Mouse (Mus musculus) forebrain, embryonic 12.5 days (tissue): ENCODE data around the gene Slc10a1. TPM values are rescaled to one million over a fixed set of nuclear protein-coding genes. Genes with fewer than 3 reads are reported as not detected.

Source experiments
- ATAC-seq: fragments of 200-750 bp; cut with Nextera tagmentation; 2 replicates; pipeline ENCODE4 v1.8.0; 2017; ENCODE audit warnings: moderate TSS enrichment; ENCODE audit not compliant: low FRiP score
- H3K27ac ChIP-seq: fragments of 300-500 bp; sonication (generic); 2 replicates; pipeline ENCODE4 v1.5.1; 2016; ENCODE audit warnings: mild to moderate bottlenecking
- H3K27me3 ChIP-seq: fragments of 300-500 bp; sonication (generic); 2 replicates; pipeline ENCODE4 v1.6.1; 2016; ENCODE audit warnings: mild to moderate bottlenecking
- H3K36me3 ChIP-seq: fragments of 300-500 bp; sonication (generic); replicated peaks from 2 replicates; pipeline ENCODE4 v1.6.1; 2016; ENCODE audit warnings: mild to moderate bottlenecking
- H3K4me1 ChIP-seq: fragments of 300-500 bp; sonication (generic); 2 replicates; pipeline ENCODE4 v1.6.1; 2016
- H3K4me2 ChIP-seq: fragments of 300-500 bp; sonication (generic); 2 replicates; pipeline ENCODE4 v1.6.1; 2016; ENCODE audit warnings: mild to moderate bottlenecking, moderate library complexity
- H3K4me3 ChIP-seq: fragments of 300-500 bp; sonication (generic); replicated peaks from 2 replicates; pipeline ENCODE4 v1.5.1; 2016; ENCODE audit warnings: mild to moderate bottlenecking
- H3K9ac ChIP-seq: fragments of 300-500 bp; sonication (generic); 2 replicates; pipeline ENCODE4 v1.6.1; 2016; ENCODE audit warnings: mild to moderate bottlenecking
- H3K9me3 ChIP-seq: fragments of 300-500 bp; sonication (generic); 2 replicates; pipeline ENCODE4 v1.6.1; 2016
- WGBS: fragments of 180-500 bp; shearing (Covaris S2); methylation state at CpG from one replicate; pipeline ENCODE4 v1.1.7; 2016; 5-methylcytosine and 5-hydroxymethylcytosine counted together
- polyA plus RNA-seq: library from polyadenylated mRNA; unstranded; fragments of >200 nt; fragmentation: Nextera tagmentation; extraction: Ambion mirVana; gene quantifications from 2 replicates; pipeline ENCODE4 v1.2.1, GENCODE M21; 2016

Gene Slc10a1
- polyA plus RNA-seq, 1 experiment from 2014 or later, result 1.4 TPM

DNA sequence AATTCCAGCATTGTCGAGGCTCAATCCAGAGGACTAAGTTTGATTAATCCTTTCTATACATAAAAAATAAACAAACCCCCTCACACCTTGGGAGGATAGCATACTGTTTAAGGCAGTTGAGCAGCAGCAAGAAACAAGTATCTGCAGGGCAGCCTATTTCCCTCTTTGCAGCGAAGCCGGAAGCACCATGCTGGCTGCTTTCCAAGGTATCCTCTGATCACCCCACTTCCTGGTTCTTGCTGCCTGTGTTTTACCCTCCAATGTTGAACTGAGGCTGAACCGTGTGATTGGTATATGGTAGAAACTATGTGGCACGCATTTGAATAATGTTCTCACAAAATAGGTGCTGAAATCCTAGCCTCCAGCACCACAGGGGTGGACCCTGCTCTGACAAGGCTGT lies 29.9 kb downstream of the Slc10a1 start:
- Histone ChIP-seq H3K4me3 (no peak overlapping the region), H3K27me3 (no peaks in the 10 kb centered on the region), H3K27ac (no peak overlapping the region), H3K4me2 (no peak overlapping the region), H3K36me3 (no peaks in the 10 kb centered on the region), H3K9ac (no peak overlapping the region), H3K4me1 (no peaks in the 10 kb centered on the region), H3K9me3 (no peaks in the 10 kb centered on the region)
- no peak for ATAC-seq
- 73% methylated on average over 5 of the region's 5 CpGs for WGBS

GRCm38 (mm10) chr12:80937331-80938029 lies 31.0 kb downstream of the Slc10a1 start:
- no peak for ATAC-seq
- no peaks in the 10 kb centered on the region for H3K9me3 ChIP-seq
- no peaks in the 10 kb centered on the region for H3K4me1 ChIP-seq
- no peak overlapping the region for H3K9ac ChIP-seq
- H3K27ac ChIP-seq, result no peak overlapping the region
- no peak overlapping the region for H3K4me3 ChIP-seq
- H3K4me2 ChIP-seq, result no peak overlapping the region
- 72% methylated on average over 9 of the region's 9 CpGs for WGBS
- no peaks in the 10 kb centered on the region for H3K27me3 ChIP-seq
- no peaks in the 10 kb centered on the region for H3K36me3 ChIP-seq

DNA sequence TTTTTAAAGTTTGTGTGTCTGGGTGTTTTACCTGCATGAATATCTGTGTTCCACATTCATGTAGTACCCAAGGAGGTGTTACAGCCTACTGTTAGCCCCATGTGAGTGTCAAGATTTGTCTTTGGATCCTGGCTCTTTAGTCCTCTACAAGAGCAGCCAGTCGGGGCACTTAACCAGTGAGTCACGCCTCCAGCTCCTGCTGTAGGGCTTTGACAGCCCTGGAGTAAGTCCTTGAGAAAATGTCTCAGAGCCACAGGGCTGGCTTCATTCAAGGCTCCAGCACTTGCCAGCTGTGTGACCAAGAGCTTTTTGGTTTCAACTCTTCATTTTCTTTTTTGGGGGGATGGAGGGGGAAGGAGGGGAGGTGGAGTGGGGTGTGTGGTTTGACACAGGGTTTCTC lies 31.8 kb downstream of the Slc10a1 start:
- Histone ChIP-seq H3K27ac (no peak overlapping the region), H3K4me1 (no peaks in the 10 kb centered on the region), H3K9ac (no peak overlapping the region), H3K36me3 (no peaks in the 10 kb centered on the region), H3K9me3 (no peaks in the 10 kb centered on the region), H3K4me3 (no peak overlapping the region), H3K4me2 (no peak overlapping the region), H3K27me3 (no peaks in the 10 kb centered on the region)
- WGBS, result 76% methylated on average over 2 of the region's 2 CpGs
- ATAC-seq, result no peak

DNA sequence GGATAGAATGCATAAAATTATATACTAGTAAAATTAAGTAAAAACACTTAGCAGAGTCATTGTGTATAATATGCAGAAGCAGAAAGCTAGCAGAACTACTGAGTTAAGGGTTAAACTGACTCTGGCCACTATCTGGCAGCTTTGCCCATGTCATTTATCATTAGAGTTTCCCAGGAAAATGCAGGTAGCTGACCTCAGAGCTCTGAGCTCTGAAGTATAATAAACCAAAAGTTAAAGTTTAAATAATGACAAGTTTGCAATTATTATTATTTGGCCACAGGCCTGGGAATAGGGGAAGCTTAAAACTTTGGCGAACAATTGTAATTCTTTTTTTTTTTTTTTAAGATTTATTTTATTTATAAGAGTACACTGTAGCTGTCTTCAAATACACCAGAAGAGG lies 35.6 kb downstream of the Slc10a1 start:
- 100% methylated on average over 1 of the region's 1 CpGs for WGBS
- no peak overlapping the region for H3K4me3 ChIP-seq

GRCm38 (mm10) chr12:80931402-80932140 lies 36.9 kb downstream of the Slc10a1 start:
- Histone ChIP-seq H3K36me3 (no peaks in the 10 kb centered on the region), H3K4me3 (no peak overlapping the region), H3K4me2 (no peak overlapping the region), H3K27me3 (no peaks in the 10 kb centered on the region), H3K4me1 (no peaks in the 10 kb centered on the region), H3K9ac (no peak overlapping the region), H3K27ac (no peak overlapping the region), H3K9me3 (no peaks in the 10 kb centered on the region)
- no peak for ATAC-seq
- WGBS, result 90% methylated on average over 3 of the region's 3 CpGs

More for the DNA sequence above, 35.6 kb downstream of the Slc10a1 start:
- Histone ChIP-seq H3K27ac (no peak overlapping the region), H3K9me3 (no peaks in the 10 kb centered on the region), H3K9ac (no peak overlapping the region), H3K36me3 (no peaks in the 10 kb centered on the region), H3K4me1 (no peaks in the 10 kb centered on the region), H3K4me2 (no peak overlapping the region), H3K27me3 (no peaks in the 10 kb centered on the region)
- no peak for ATAC-seq

DNA sequence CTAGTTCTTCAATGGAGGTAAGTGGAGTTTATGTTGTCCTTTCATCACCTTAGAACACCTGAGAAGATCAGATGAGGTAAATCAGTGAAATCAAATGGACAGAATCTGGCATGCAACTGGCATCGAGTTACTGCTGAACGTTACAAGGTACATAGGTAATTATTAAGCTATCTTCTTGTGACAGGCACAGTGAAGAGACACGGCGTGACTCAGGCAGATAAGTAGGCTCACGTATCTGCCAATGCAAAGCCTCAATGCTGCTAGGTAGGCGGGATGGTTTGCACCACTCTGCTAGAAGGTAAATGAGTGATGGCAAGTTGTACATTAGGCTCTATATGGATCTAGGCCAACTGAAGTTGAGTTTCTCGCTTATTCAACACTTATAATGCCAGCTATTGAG lies 38.4 kb downstream of the Slc10a1 start:
- 88% methylated on average over 7 of the region's 7 CpGs for WGBS
- H3K9ac ChIP-seq, result no peak overlapping the region
- no peaks in the 10 kb centered on the region for H3K27me3 ChIP-seq
- ATAC-seq, result no peak
- no peak overlapping the region for H3K4me2 ChIP-seq
- H3K27ac ChIP-seq, result no peak overlapping the region
- H3K4me1 ChIP-seq, result no peaks in the 10 kb centered on the region
- H3K36me3 ChIP-seq, result no peaks in the 10 kb centered on the region
- H3K9me3 ChIP-seq, result no peaks in the 10 kb centered on the region
- no peak overlapping the region for H3K4me3 ChIP-seq

DNA sequence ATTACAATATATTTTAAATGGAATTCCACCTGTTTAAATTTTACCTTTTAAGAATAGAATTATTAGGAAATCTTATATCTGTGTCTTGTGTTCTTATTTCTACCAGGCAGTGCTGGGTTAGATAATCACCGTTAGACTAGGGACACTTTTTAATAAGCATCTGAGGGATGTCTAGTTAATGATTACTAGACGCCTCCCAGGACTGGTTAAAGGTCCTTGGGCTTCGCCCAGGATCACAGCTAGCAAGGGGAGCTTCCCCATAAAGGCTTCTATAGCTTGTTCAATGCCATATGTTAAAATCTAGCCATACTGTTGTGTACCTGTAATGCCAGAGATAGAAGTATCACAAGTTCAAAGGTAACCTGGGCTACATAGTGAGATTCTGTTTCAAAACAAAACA lies 39.6 kb downstream of the Slc10a1 start:
- Histone ChIP-seq H3K9me3 (no peaks in the 10 kb centered on the region), H3K36me3 (no peaks in the 10 kb centered on the region), H3K4me1 (no peaks in the 10 kb centered on the region), H3K27me3 (no peaks in the 10 kb centered on the region), H3K27ac (no peak overlapping the region), H3K9ac (no peak overlapping the region), H3K4me2 (no peak overlapping the region), H3K4me3 (no peak overlapping the region)
- ATAC-seq, result no peak
- WGBS, result 88% methylated on average over 3 of the region's 3 CpGs

- Histone ChIP-seq H3K4me2 (no peak overlapping the region), H3K4me1 (peaks cover 3% of the 10 kb centered on the region; the same call in 1 of the 2 replicates), H3K27me3 (peaks cover 4% of the 10 kb centered on the region; the same call in 1 of the 2 replicates), H3K9me3 (no peaks in the 10 kb centered on the region), H3K9ac (no peak overlapping the region), H3K4me3 (no peak overlapping the region), H3K36me3 (no peaks in the 10 kb centered on the region), H3K27ac (no peak overlapping the region)
- no peak for ATAC-seq
- WGBS, result 44% methylated on average over 1 of the region's 1 CpGs
These were observed 41.0 kb downstream of the Slc10a1 start for GRCm38 (mm10) chr12:80927518-80927917.

DNA sequence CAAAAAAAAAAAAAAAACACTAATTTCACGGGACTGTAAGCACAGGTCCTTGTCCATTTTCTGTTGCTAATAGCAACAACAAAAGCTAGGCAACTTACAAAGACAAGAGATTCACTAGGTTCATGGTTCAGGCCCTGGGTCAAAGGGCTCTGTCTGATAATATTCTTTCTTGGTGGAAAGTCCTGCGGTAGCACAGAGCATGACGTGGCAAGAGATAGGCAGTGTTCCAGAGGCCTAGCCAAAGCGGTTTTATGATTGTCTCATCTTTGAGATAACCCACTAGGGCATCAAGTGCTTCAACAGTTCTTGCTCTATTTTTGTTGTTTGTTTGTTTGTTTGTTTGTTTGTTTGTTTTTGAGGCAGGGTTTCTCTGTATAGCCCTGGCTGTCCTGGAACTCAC lies 42.0 kb downstream of the Slc10a1 start:
- peaks cover 4% of the 10 kb centered on the region; the same call in 1 of the 2 replicates for H3K27me3 ChIP-seq
- H3K9me3 ChIP-seq, result no peaks in the 10 kb centered on the region
- H3K36me3 ChIP-seq, result no peaks in the 10 kb centered on the region
- 87% methylated on average over 4 of the region's 4 CpGs for WGBS
- H3K27ac ChIP-seq, result no peak overlapping the region
- no peak for ATAC-seq
- no peak overlapping the region for H3K4me2 ChIP-seq
- peaks cover 3% of the 10 kb centered on the region; the same call in 1 of the 2 replicates for H3K4me1 ChIP-seq
- H3K4me3 ChIP-seq, result no peak overlapping the region
- no peak overlapping the region for H3K9ac ChIP-seq

DNA sequence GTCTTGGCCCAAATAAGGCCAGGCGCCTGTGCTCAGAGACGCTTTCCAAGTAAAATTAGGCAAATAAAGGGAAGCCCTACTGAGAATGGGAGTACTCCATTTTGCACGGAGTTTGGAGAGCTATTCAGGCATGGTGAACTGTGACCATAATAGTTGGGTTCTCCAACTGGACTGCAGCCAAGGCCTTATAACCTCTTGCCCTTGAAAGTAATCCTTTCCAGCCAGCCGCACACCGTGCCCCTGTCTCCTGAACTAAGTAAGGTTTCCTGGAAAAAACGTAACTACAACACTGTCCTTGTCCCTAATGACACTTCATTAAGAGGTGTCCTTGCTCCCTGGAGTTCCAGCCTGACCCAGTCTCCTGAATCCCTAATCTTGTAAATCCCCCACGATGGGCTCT lies 42.6 kb downstream of the Slc10a1 start:
- H3K4me2 ChIP-seq, result no peak overlapping the region
- H3K27ac ChIP-seq, result no peak overlapping the region
- H3K27me3 ChIP-seq, result peaks cover 4% of the 10 kb centered on the region; the same call in 1 of the 2 replicates
- ATAC-seq, result no peak
- H3K9me3 ChIP-seq, result no peaks in the 10 kb centered on the region
- no peaks in the 10 kb centered on the region for H3K36me3 ChIP-seq
- H3K4me1 ChIP-seq, result peaks cover 3% of the 10 kb centered on the region; the same call in 1 of the 2 replicates
- H3K9ac ChIP-seq, result no peak overlapping the region
- WGBS, result 47% methylated on average over 7 of the region's 7 CpGs
- H3K4me3 ChIP-seq, result no peak overlapping the region

DNA sequence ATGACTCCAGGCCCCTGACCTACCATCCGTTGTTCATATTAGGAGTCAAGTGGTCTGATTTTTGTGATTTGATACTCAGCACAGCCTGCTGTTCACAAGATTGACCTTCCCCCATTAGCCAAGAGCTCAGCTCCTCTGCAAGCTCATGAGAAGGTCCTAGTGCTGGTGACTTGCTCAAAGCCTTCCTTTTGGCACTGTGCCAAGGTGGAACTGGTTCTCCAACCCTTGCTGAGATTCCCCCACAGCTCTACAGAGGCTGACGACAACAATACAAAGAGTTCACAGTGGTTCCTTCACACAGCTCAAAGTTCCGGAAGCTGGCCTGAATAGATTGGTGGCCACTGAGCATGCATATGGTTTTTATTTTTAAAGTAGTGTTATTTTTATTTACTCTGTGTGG lies 44.3 kb downstream of the Slc10a1 start:
- Histone ChIP-seq H3K27me3 (peaks cover 4% of the 10 kb centered on the region; the same call in 1 of the 2 replicates), H3K27ac (no peak overlapping the region), H3K9ac (no peak overlapping the region), H3K36me3 (no peaks in the 10 kb centered on the region), H3K4me2 (no peak overlapping the region), H3K9me3 (0 out of 2 replicates have a peak, but pooled peaks cover 2% of the 10 kb centered on the region), H3K4me1 (peaks cover 3% of the 10 kb centered on the region; the same call in 1 of the 2 replicates), H3K4me3 (no peak overlapping the region)
- no peak for ATAC-seq
- 71% methylated on average over 3 of the region's 3 CpGs for WGBS

DNA sequence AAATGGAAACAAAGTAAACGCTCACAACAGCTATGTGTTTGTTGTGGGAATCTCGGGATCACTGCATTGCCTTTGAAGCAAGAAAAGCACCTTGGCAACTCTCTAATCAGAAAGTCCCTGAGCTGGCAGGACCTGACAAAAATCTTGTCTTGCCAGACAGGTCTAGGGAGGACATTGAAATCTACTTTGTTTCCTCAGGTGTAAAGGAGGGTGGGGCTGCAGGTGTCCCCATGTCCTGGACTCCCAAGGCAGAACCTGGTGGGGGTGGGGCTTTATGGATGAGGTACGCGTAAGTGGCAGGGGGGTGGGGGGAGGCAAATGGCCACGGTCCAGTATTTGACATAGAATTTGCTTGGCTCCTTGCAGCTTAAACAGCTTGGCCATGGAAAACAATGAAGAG lies 44.9 kb downstream of the Slc10a1 start:
- WGBS, result 78% methylated on average over 5 of the region's 5 CpGs
- no peaks in the 10 kb centered on the region for H3K36me3 ChIP-seq
- H3K4me2 ChIP-seq, result no peak overlapping the region
- H3K27ac ChIP-seq, result no peak overlapping the region
- no peak for ATAC-seq
- H3K4me1 ChIP-seq, result peaks cover 3% of the 10 kb centered on the region; the same call in 1 of the 2 replicates
- 0 out of 2 replicates have a peak, but pooled peaks cover 2% of the 10 kb centered on the region for H3K9me3 ChIP-seq
- H3K9ac ChIP-seq, result no peak overlapping the region
- no peak overlapping the region for H3K4me3 ChIP-seq
- H3K27me3 ChIP-seq, result peaks cover 4% of the 10 kb centered on the region; the same call in 1 of the 2 replicates
